In genomic region chr12:83572717-83573116, GRCm38 (mm10) we compare ENCODE assay signal across 24 mouse cellular contexts. TPM values are rescaled to one million over a fixed set of nuclear protein-coding genes. Genes with fewer than 3 reads are reported as not detected.
DNase-seq lines count a peak whose midpoint lies in the region; TF ChIP-seq lines count a peak whose summit lies in the region.
"Had no signal": no experiment of that assay in that cellular context is flagged by ENCODE, and none has a peak within 500 bp of the region (broad histone marks: within the 10 kb centered on the region; RNA-seq: fewer than 3 reads in every experiment).

No protein-coding gene starts in this region.

- peaks cover 72% of the 10 kb centered on the region for H3K36me3 ChIP-seq in E14TG2a.4 (ENCODE audit: insufficient read depth, low read length)
- peaks cover 26% of the 10 kb centered on the region for H3K36me3 ChIP-seq in ES-Bruce4 (ENCODE audit: control insufficient read depth, insufficient read depth, low read length, poor library complexity, severe bottlenecking)

- no peak for TF ChIP-seq EP300 in ES-Bruce4 (IDR thresholded peaks at IDR 0.05; ENCODE audit: insufficient read depth, low read depth, low read length)

- peak; percentile 37 for DNase-seq in kidney, postnatal 10 days
- DNase-seq in kidney, postnatal 25 days, result no peak
- DNase-seq in R1 (ENCODE audit: low read depth, low spot score), result peak; percentile 68
- DNase-seq in left cerebral cortex, adult 8-10 months (ENCODE audit: low spot score in 2 of 2), result no peak
- no peak for DNase-seq in embryo, embryonic 10.5 days (ENCODE audit: low spot score)
- no peak for DNase-seq in heart, postnatal 10 days
- DNase-seq: adrenal gland, adult 8-10 months; adrenal gland, postnatal 14 days; adrenal gland, postnatal 36 days; cerebellum, adult 11 months; cerebellum, adult 18-20 months; cerebellum, adult 8-10 months; cerebellum, adult 9-11 months; cerebellum, postnatal 14 days; cerebellum, postnatal 36 days; forebrain, postnatal 0 days had no signal

- no peak for TF ChIP-seq POLR2A in ES-Bruce4 (IDR thresholded peaks at IDR 0.05; ENCODE audit: insufficient read depth, low read length)

- intact Hi-C loops in heart, postnatal 10 days (cut with DNase I), result no loop called here

- peak overlapping the region; percentile 55; the same call in 1 of the 2 replicates for H3K27ac ChIP-seq in ES-Bruce4 (ENCODE audit: insufficient read depth, low read length)
- H3K27ac ChIP-seq: embryonic facial prominence, embryonic 10.5 days; embryonic facial prominence, embryonic 12.5 days; forebrain, embryonic 13.5 days; forebrain, embryonic 15.5 days had no signal

- peaks cover 95% of the 10 kb centered on the region for H3K4me1 ChIP-seq in E14TG2a.4 (replicated peaks; ENCODE audit: low read depth, low read length)
- H3K4me1 ChIP-seq in ES-Bruce4 (ENCODE audit: control insufficient read depth, insufficient read depth, low read length), result peaks cover 11% of the 10 kb centered on the region
- H3K4me1 ChIP-seq: embryonic facial prominence, embryonic 10.5 days; embryonic facial prominence, embryonic 12.5 days; forebrain, embryonic 13.5 days; forebrain, embryonic 15.5 days had no signal

- H3K9ac ChIP-seq in ES-Bruce4 (ENCODE audit: low read depth, poor library complexity, severe bottlenecking), result no peak overlapping the region
- H3K9ac ChIP-seq: embryonic facial prominence, embryonic 12.5 days; forebrain, embryonic 13.5 days; forebrain, embryonic 15.5 days; forebrain, postnatal 0 days had no signal

- TF ChIP-seq CTCF in E14TG2a.4 (conservative IDR thresholded peaks at IDR 0.05; ENCODE audit: low read length) (no peak), ES-Bruce4 (IDR thresholded peaks at IDR 0.05; ENCODE audit: low read depth, low read length) (no peak)

- peak overlapping the region; percentile 5; the same call in 1 of the 2 replicates for H3K4me3 ChIP-seq in E14TG2a.4 (replicated peaks; ENCODE audit: low read length)
- H3K4me3 ChIP-seq in ES-Bruce4 (ENCODE audit: low read depth, low read length), result no peak overlapping the region
- H3K4me3 ChIP-seq: embryonic facial prominence, embryonic 10.5 days; embryonic facial prominence, embryonic 12.5 days; forebrain, embryonic 13.5 days; forebrain, embryonic 15.5 days had no signal

- H3K9me3 ChIP-seq in E14TG2a.4 (ENCODE audit: low read length), result no peaks in the 10 kb centered on the region
- no peaks in the 10 kb centered on the region for H3K9me3 ChIP-seq in ES-Bruce4 (replicated peaks; ENCODE audit: control insufficient read depth, insufficient read depth, low read length, poor library complexity, severe bottlenecking)
- H3K9me3 ChIP-seq: embryonic facial prominence, embryonic 10.5 days; embryonic facial prominence, embryonic 12.5 days; forebrain, embryonic 13.5 days; forebrain, embryonic 15.5 days; G1E had no signal

- H3K27me3 ChIP-seq in E14TG2a.4 (ENCODE audit: insufficient read depth, low read length), result no peaks in the 10 kb centered on the region
- H3K27me3 ChIP-seq in ES-Bruce4 (ENCODE audit: control insufficient read depth, insufficient read depth, low read length, poor library complexity, severe bottlenecking), result no peaks in the 10 kb centered on the region
- H3K27me3 ChIP-seq: embryonic facial prominence, embryonic 12.5 days; forebrain, embryonic 13.5 days; forebrain, embryonic 15.5 days; Patski had no signal

RNA-seq across cellular contexts. Expression of gene Zfyve1, which starts 24.3 kb away (rescaled TPM):
- polyA plus RNA-seq in ES-Bruce4 (2011; ENCODE audit: insufficient read depth, insufficient read length, low read depth, missing spikeins), result 37.7 and 38.0 TPM in 2 replicates
- total RNA-seq in left cerebral cortex, adult 8-10 months (2022), result 10 to 100 TPM; 38.9 to 47.2 (median 42.2) TPM
- 10 to 100 TPM; 21.8 to 23.0 TPM for total RNA-seq in heart, postnatal 10 days (2021)

RNA-seq across cellular contexts. Expression of gene Dcaf4, which starts 52.5 kb away (rescaled TPM):
- polyA plus RNA-seq in ES-Bruce4 (2011; ENCODE audit: insufficient read depth, insufficient read length, low read depth, missing spikeins), result 125 and 134 TPM in 2 replicates
- 10 to 100 TPM; 31.2 to 34.0 (median 33.0) TPM for total RNA-seq in left cerebral cortex, adult 8-10 months (2022)
- 10 to 100 TPM; 18.6 to 19.5 TPM for total RNA-seq in heart, postnatal 10 days (2021)

RNA-seq across cellular contexts. Expression of gene Rbm25, which starts 58.3 kb away (rescaled TPM):
- polyA plus RNA-seq in ES-Bruce4 (2011; ENCODE audit: insufficient read depth, insufficient read length, low read depth, missing spikeins), result 370 and 372 TPM in 2 replicates
- 100 to 1,000 TPM; 113 to 124 (median 120) TPM for total RNA-seq in left cerebral cortex, adult 8-10 months (2022)
- 10 to 100 TPM; 73.9 to 79.3 TPM for total RNA-seq in heart, postnatal 10 days (2021)

Comparison
In these comparisons a context has a peak if more than half of its experiments do, and no peak if none do; other contexts are left out.
1. DNase-seq: peak in kidney, postnatal 10 days (single experiment) and R1 (single experiment); none in kidney, postnatal 25 days (0 of 2), left cerebral cortex, adult 8-10 months (0 of 2), embryo, embryonic 10.5 days (single experiment) and heart, postnatal 10 days (0 of 2).